Mouse (Mus musculus): ENCODE data around the gene Kcnk18. TPM values are rescaled to one million over a fixed set of nuclear protein-coding genes. Genes with fewer than 3 reads are reported as not detected.

The Kcnk18 gene
- not detected in 2 replicates for polyA plus RNA-seq (2016; fragmentation: Nextera tagmentation; extraction: Ambion mirVana)

DNA sequence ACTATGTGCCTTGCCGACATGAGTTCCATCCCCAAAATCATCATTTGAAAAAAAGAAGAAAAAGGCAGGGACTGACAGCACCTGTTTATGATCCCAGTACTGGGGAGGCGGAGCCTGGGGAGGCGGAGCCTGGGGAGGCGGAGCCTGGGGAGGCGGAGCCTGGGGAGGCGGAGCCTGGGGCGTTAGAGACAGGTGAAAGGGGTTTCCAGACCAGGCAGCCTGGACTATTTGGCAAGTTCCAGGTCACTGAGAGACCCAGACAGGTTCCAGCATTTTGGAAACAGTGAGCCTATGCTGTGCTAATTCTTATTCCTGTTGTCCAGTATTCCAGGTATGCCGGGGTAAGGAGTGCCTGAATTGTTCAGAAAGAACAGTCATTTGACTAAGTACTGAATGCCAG, at the start of gene Kcnk18:
Kcnk18 (plus strand) TSS at position 224 of the 400 bp plus-strand sequence.
- 0 out of 2 replicates have a peak, but pooled peaks cover 6% of the 10 kb centered on the region for H3K27me3 ChIP-seq (ENCODE audit: low read depth, poor library complexity, severe bottlenecking)

DNA sequence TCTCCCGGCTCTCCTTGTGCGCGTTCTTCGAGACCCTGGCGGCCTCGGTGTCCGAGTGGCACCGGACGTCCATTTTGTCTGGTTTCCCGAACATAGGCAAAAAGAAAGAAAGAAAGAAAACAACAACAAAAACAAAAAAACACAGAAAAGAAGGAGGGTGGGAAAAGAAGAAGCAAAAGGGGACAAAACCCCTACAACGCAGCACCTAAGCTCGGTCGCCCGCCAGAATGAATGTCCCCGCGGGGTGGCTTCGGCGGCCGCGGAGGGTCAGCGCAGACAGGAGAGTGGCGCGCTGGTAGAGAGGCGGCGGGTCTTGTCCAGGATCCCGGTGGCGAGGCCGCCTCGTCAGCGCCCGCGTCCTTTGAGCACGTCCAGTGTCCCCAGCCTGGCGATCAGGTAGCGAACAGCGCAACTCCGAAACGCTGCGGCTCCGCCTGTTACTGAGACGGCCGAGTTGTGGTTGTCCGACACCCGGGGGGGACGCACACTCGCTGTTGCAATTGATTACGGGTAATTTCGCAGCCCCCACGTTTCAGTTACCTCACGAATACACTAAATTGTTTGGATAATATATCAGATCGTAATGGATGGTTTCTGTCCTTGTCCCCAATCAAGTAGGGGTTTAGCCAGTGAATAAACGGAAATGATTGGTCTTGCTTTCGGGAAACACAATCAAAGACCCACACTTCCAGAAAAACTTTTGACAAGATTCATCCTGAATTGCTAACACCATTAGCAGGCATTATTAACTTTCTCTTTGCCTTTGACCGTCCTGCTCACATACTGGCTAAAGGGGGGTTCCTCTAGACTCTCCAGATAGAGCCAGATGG, 48.9 kb upstream of the Kcnk18 start, which contains the start of gene Vax1:
Vax1 (minus strand) TSS at position 121 of the 830 bp plus-strand sequence.
- H3K36me3 ChIP-seq, result no peaks in the 10 kb centered on the region
- DNase-seq (ENCODE audit: low spot score), result peak; percentile 71
- H3K4me3 ChIP-seq, result peak within 1 kb of the TSS; percentile 44
- peak within 1 kb of the TSS; percentile 22 for H3K27ac ChIP-seq
- H3K4me1 ChIP-seq, result peaks cover 49% of the 10 kb centered on the region
- peaks cover 100% of the 10 kb centered on the region for H3K27me3 ChIP-seq (ENCODE audit: low read depth, poor library complexity, severe bottlenecking)
- H3K9me3 ChIP-seq (replicated peaks), result no peaks in the 10 kb centered on the region
- under 1% methylated on average over 54 of the region's 54 CpGs for WGBS

More for the DNA sequence above, at the start of gene Kcnk18:
- Histone ChIP-seq H3K27ac (no peak within 1 kb of the TSS), H3K36me3 (no peaks in the 10 kb centered on the region), H3K4me3 (no peak within 1 kb of the TSS), H3K4me1 (no peaks in the 10 kb centered on the region), H3K9me3 (replicated peaks) (no peaks in the 10 kb centered on the region)
- no peak for DNase-seq (ENCODE audit: low spot score)
- 92% methylated on average over 8 of the region's 8 CpGs for WGBS

DNA sequence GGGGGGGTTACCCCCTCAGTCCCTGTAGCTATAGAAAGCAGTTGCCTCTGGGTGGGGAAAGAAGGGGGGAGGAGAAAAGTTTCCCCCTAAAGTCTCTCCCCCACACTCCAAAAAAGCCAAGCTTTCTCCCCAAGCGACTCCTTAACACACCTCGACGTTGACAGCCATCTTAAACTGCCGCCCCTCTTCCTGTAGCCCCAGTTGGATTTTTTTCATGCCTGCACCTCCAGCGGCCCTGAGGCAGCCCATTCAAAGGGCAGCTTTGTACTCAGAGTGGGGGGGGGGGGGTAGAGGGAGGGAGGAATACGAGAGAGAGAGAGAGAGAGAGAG, 48.3 kb upstream of the Kcnk18 start:
- Histone ChIP-seq H3K27me3 (ENCODE audit: low read depth, poor library complexity, severe bottlenecking) (peaks cover 100% of the 10 kb centered on the region), H3K4me1 (peaks cover 46% of the 10 kb centered on the region)
- under 1% methylated on average over 6 of the region's 6 CpGs for WGBS

DNA sequence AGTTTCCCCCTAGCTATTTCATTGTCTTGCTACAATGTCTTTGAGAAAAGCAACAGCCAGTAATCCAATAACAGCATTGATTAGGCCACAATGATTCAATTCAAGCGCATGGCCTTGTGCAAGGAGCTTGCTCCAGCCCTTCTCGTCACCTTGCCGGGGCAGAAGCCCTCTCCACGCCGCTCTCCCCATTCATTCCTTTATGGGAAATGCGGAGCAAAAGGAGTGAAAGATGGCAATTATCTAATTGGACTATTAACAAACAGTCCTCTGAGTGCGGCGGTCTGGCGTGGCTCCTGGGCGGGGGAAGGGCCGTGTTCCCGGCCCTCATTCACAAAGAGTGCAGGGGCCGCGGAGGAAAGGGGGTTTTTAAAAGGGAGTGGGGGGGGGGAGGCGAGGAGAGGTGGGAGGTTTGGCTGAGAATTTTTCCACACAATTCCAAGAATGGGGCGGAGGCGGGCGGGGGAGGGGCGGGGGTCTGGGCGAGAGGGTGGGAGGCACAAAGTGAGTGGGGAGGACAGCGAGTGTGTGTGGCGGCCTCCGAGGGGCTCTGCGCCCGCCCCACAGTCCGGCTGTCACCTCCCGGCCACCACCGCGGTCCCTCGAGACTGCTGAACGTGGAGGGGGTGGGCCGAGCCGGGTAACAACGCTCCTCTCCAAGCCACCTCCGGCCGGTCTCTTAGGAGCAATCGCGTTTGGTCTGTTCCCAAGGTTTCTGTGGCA, 47.7 kb upstream of the Kcnk18 start:
- Histone ChIP-seq H3K4me1 (peaks cover 40% of the 10 kb centered on the region), H3K27me3 (ENCODE audit: low read depth, poor library complexity, severe bottlenecking) (peaks cover 100% of the 10 kb centered on the region), H3K27ac (no peak overlapping the region), H3K9me3 (replicated peaks) (no peaks in the 10 kb centered on the region), H3K36me3 (no peaks in the 10 kb centered on the region), H3K4me3 (peak overlapping the region; percentile 34)
- WGBS, result 1% methylated on average over 33 of the region's 38 CpGs
- peak; percentile 43 for DNase-seq (ENCODE audit: low spot score)

More for the DNA sequence above, 48.3 kb upstream of the Kcnk18 start:
- Histone ChIP-seq H3K36me3 (no peaks in the 10 kb centered on the region), H3K9me3 (replicated peaks) (no peaks in the 10 kb centered on the region), H3K4me3 (no peak overlapping the region), H3K27ac (no peak overlapping the region)
- peak; percentile 46 for DNase-seq (ENCODE audit: low spot score)

DNA sequence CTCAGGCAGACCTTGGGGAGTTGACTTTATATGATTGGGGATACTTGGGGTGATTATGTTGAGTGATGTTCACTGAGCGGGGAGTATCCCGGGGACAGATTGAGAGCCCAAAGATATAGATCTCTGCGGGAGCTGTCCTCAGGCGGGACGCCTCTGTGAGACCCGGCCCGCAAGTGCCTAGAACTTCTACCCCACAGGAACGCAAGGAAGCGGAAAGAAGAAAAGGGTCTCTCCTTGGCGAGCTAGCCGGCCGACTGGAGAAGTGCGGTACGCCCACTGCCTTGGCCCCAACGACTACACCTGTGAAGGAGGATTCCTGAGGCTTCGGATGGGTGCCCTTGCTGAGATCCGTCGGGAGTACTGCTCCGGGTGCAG, 47.2 kb upstream of the Kcnk18 start:
- Histone ChIP-seq H3K27me3 (ENCODE audit: low read depth, poor library complexity, severe bottlenecking) (peaks cover 100% of the 10 kb centered on the region), H3K4me3 (peak overlapping the region; percentile 34), H3K27ac (no peak overlapping the region), H3K9me3 (replicated peaks) (no peaks in the 10 kb centered on the region), H3K36me3 (no peaks in the 10 kb centered on the region), H3K4me1 (peaks cover 34% of the 10 kb centered on the region)
- peak; percentile 56 for DNase-seq (ENCODE audit: low spot score)
- 0% methylated on average over 15 of the region's 19 CpGs for WGBS

DNA sequence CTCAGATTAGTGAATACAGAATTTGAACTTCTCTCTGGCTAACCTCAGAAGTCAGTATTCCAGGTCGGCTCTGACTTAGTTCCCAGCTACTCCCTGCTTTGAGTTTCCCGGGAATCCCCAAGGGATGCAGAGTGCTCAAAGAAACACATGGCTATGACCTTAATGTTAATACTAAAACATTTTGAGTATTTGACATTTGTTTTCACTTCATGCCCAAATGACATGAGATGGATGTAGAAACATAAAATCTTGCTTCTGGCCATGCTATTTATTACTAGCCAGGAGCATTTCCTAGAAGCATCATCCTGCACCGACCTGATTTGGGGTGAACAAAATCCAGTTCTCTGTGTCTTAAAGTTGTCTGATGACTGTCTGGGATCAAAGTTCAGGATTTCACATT, 46.2 kb upstream of the Kcnk18 start:
- Histone ChIP-seq H3K27ac (no peak overlapping the region), H3K4me3 (no peak overlapping the region)

DNA sequence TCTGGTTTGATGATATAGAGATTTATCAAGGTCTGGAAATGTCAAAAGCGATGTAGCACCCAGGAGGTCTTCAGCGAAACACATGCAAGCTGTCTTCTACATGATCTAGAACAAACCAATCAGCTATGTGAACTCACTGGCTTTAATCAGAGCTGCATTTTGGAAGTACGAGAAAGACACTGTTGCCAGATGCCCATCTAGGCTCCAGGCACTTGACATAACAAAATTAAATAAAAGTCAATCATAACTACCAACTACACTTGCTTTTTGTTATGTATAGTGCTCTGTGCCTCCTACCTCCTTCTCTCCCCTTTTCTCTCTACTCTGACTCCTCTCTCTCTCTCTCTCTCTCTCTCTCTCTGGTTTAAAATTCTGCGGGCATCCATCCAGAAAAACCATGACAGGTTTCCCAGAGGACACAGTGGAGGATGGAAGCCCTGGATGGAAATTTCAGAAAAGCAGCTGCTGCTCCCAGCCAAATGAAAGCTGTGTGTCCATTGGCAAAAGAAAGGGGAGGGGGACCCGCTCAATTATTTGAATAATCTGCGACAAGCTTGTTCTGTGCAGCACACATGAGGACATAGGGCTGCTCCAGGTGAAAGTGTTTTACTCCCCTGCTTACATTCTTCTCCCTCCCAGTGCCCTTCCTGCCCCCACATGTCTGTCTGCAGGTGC, 45.5 kb upstream of the Kcnk18 start:
- 17% methylated on average over 6 of the region's 6 CpGs for WGBS
- H3K36me3 ChIP-seq, result no peaks in the 10 kb centered on the region

More for the DNA sequence above, 46.2 kb upstream of the Kcnk18 start:
- Histone ChIP-seq H3K36me3 (no peaks in the 10 kb centered on the region), H3K27me3 (ENCODE audit: low read depth, poor library complexity, severe bottlenecking) (peaks cover 100% of the 10 kb centered on the region), H3K9me3 (replicated peaks) (no peaks in the 10 kb centered on the region), H3K4me1 (peaks cover 31% of the 10 kb centered on the region)
- DNase-seq (ENCODE audit: low spot score), result no peak
- 2% methylated on average over 3 of the region's 3 CpGs for WGBS

DNA sequence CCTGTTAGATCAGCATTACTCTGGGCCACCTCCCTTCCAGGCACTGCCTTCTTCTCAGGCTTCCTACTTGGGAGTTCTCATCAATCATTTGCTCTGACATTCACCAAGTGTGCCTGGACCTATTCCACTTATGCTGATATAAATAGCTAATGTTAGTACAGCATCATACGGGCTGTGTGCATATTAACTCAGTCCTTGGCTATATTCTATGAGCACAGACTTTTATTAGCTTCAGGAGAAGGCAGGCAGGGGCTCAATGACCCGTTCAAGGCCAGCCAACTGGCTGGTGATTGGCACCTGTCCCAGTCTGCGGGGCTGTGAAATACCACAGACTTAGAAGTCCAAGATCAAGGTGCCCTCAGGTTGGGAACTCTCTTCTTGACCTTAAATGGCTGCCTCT, 35.0 kb upstream of the Kcnk18 start:
- 54% methylated on average over 3 of the region's 3 CpGs for WGBS
- no peak overlapping the region for H3K27ac ChIP-seq
- peaks cover 7% of the 10 kb centered on the region for H3K4me1 ChIP-seq
- H3K4me3 ChIP-seq, result no peak overlapping the region
- peaks cover 80% of the 10 kb centered on the region for H3K27me3 ChIP-seq (ENCODE audit: low read depth, poor library complexity, severe bottlenecking)
- DNase-seq (ENCODE audit: low spot score), result no peak
- H3K9me3 ChIP-seq (replicated peaks), result no peaks in the 10 kb centered on the region
- H3K36me3 ChIP-seq, result no peaks in the 10 kb centered on the region

More for the DNA sequence above, 45.5 kb upstream of the Kcnk18 start:
- DNase-seq (ENCODE audit: low spot score), result no peak
- Histone ChIP-seq H3K27ac (no peak overlapping the region), H3K27me3 (ENCODE audit: low read depth, poor library complexity, severe bottlenecking) (peaks cover 100% of the 10 kb centered on the region), H3K9me3 (replicated peaks) (no peaks in the 10 kb centered on the region), H3K4me1 (peaks cover 31% of the 10 kb centered on the region), H3K4me3 (no peak overlapping the region)

DNA sequence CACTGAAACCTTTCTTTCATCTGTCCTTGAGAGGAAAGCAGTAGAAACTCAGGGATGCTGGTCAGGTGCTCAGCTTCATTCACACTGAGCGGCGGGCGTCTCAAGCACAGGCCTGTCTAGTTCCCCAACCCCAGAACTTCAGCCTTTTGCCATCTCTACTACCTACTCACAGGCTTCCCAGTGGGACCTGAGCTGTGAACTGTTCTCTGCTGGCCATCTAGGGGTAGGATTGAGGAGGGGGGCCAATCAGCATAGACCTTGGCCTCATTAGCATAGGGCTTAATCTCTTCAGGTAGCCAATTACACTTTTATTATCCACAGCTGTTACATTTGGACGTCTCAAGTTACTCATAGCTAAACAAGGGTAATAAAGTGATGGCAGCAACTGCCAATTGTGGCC, 30.0 kb upstream of the Kcnk18 start:
- WGBS, result 2% methylated on average over 4 of the region's 4 CpGs
- Histone ChIP-seq H3K9me3 (replicated peaks) (no peaks in the 10 kb centered on the region), H3K4me3 (no peak overlapping the region), H3K27me3 (ENCODE audit: low read depth, poor library complexity, severe bottlenecking) (peaks cover 99% of the 10 kb centered on the region), H3K27ac (no peak overlapping the region), H3K36me3 (no peaks in the 10 kb centered on the region), H3K4me1 (peaks cover 16% of the 10 kb centered on the region)
- DNase-seq (ENCODE audit: low spot score), result peak; percentile 39

DNA sequence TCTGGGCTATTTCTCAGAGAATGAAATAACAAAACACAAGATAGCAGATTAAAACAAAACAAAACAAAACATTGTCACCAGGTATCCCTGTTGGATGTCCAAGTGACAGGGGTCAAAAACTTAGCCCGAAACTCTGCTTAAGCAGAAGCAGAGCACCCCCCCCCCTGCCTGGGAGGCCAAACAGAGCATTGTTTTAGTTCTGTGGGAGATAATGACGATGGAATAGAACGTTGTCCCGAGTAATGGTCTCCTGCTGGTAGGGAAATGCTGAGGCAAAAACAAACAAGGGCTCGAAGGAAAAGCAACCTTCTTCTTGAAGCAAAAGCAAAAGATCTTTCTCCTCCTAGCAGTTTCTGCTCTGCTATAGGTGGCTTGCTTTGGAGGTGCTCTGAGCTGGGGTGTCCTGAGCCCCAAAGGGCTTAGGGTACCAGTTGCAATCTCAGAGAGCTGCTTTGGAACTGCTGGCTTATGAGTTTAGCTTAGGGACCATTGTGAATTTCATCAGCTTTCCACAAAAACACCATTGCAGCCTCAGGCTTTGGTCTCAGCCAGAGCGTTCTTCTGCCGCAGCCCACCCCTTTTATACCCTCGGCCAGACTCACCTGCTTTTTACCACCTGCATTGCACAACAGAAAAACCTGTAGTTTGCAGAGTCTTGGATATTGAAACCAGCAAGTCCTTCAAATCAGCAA, 28.4 kb upstream of the Kcnk18 start:
- Histone ChIP-seq H3K9me3 (replicated peaks) (no peaks in the 10 kb centered on the region), H3K27me3 (ENCODE audit: low read depth, poor library complexity, severe bottlenecking) (peaks cover 100% of the 10 kb centered on the region), H3K27ac (no peak overlapping the region), H3K4me3 (no peak overlapping the region), H3K36me3 (no peaks in the 10 kb centered on the region), H3K4me1 (peaks cover 28% of the 10 kb centered on the region)
- peak; percentile 40 for DNase-seq (ENCODE audit: low spot score)
- under 1% methylated on average over 8 of the region's 8 CpGs for WGBS

DNA sequence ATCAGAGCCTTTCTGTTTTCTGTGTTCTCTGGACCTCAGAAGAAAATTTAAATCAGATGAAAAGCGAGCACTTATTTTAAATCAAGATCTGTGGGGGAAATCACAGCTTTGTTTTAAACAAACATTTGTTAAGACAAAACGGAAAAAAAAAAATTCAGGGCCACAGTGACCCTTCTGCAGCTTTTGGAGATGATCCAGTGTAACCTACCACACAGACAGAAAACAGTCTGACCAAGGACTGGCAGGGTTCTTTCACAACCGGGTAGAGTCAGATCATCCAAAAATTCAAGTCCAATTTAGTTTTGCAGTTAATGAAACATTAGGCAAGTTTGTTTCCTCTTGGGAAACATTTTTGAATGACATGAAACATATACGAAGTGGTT, 27.9 kb upstream of the Kcnk18 start:
- Histone ChIP-seq H3K27me3 (ENCODE audit: low read depth, poor library complexity, severe bottlenecking) (peaks cover 100% of the 10 kb centered on the region), H3K9me3 (replicated peaks) (no peaks in the 10 kb centered on the region), H3K27ac (no peak overlapping the region), H3K36me3 (no peaks in the 10 kb centered on the region), H3K4me1 (peaks cover 33% of the 10 kb centered on the region), H3K4me3 (no peak overlapping the region)
- WGBS, result 9% methylated on average over 4 of the region's 4 CpGs
- DNase-seq (ENCODE audit: low spot score), result no peak

DNA sequence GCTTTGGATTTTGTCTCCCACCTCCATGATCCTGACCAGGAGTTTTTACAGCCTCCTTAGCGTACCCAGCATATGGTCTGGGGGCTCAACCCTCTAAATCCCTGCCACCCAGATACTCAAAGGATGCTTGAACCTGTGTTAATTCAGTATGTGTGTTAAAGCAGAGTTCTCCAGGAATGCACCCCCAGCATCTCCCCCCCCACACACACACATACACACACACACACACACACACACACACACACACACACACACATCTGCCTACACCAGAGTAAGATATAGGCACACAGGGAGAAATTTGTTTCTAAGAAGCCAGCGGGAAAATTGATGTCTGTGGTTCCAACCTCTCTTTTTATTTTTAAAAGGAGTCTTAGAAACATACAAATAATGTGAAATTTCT, 26.5 kb upstream of the Kcnk18 start:
- 2% methylated on average over 2 of the region's 2 CpGs for WGBS
- H3K4me3 ChIP-seq, result no peak overlapping the region
- H3K9me3 ChIP-seq (replicated peaks), result no peaks in the 10 kb centered on the region
- peaks cover 37% of the 10 kb centered on the region for H3K4me1 ChIP-seq
- H3K27me3 ChIP-seq (ENCODE audit: low read depth, poor library complexity, severe bottlenecking), result peaks cover 100% of the 10 kb centered on the region
- no peaks in the 10 kb centered on the region for H3K36me3 ChIP-seq
- no peak overlapping the region for H3K27ac ChIP-seq
- DNase-seq (ENCODE audit: low spot score), result no peak

All from limb, embryonic 10.5 days (tissue).